In genomic region chr5:114942766-114943130, GRCm38 (mm10) we compare ENCODE assay signal across 8 mouse cellular contexts. TPM values are rescaled to one million over a fixed set of nuclear protein-coding genes. Genes with fewer than 3 reads are reported as not detected.
DNase-seq lines count a peak whose midpoint lies in the region; ATAC-seq and TF ChIP-seq lines count a peak whose summit lies in the region.

No protein-coding gene starts in this region.

- H3K27ac ChIP-seq in lung, embryonic 15.5 days: peak overlapping the region; percentile 85
- no peak overlapping the region for H3K27ac ChIP-seq in embryonic fibroblast, embryonic 13.5 days (ENCODE audit: insufficient read depth, low read length)
- H3K27ac ChIP-seq in limb, embryonic 10.5 days: peak overlapping the region; percentile 93
- peak overlapping the region; percentile 95 for H3K27ac ChIP-seq in neural tube, embryonic 15.5 days (replicated peaks)

- WGBS in lung, embryonic 15.5 days: 28% methylated on average over 4 of the region's 4 CpGs
- 55% methylated on average over 4 of the region's 4 CpGs for WGBS in limb, embryonic 10.5 days
- WGBS in neural tube, embryonic 15.5 days: 32% methylated on average over 4 of the region's 4 CpGs

- H3K4me3 ChIP-seq in lung, embryonic 15.5 days: peak overlapping the region; percentile 94
- peak overlapping the region; percentile 98 for H3K4me3 ChIP-seq in embryonic fibroblast, embryonic 13.5 days (ENCODE audit: insufficient read depth, low read length)
- peak overlapping the region; percentile 98 for H3K4me3 ChIP-seq in limb, embryonic 10.5 days
- peak overlapping the region; percentile 94 for H3K4me3 ChIP-seq in neural tube, embryonic 15.5 days (replicated peaks)

- intact Hi-C loops in left cerebral cortex, postnatal 14 days (cut with DNase I): no loop called here

- no peak for TF ChIP-seq POLR2A in embryonic fibroblast, embryonic 13.5 days (IDR thresholded peaks at IDR 0.05; ENCODE audit: low read depth, low read length)

- H3K4me1 ChIP-seq in lung, embryonic 15.5 days: peaks cover 6% of the 10 kb centered on the region
- H3K4me1 ChIP-seq in embryonic fibroblast, embryonic 13.5 days (ENCODE audit: control insufficient read depth, insufficient read depth, low read length): no peaks in the 10 kb centered on the region
- H3K4me1 ChIP-seq in limb, embryonic 10.5 days: peaks cover 3% of the 10 kb centered on the region
- peaks cover 19% of the 10 kb centered on the region for H3K4me1 ChIP-seq in neural tube, embryonic 15.5 days

- H3K4me2 ChIP-seq in lung, embryonic 15.5 days: peak overlapping the region; percentile 77
- peak overlapping the region; percentile 57 for H3K4me2 ChIP-seq in neural tube, embryonic 15.5 days

- no peak for ATAC-seq in lung, embryonic 15.5 days (ENCODE audit: borderline replicate concordance, extremely low read depth, low FRiP score, low TSS enrichment)
- ATAC-seq in neural tube, embryonic 15.5 days (ENCODE audit: low FRiP score): no peak
- no peak for ATAC-seq in megakaryocyte progenitor cell, adult 5-6 weeks (replicated peaks; ENCODE audit: poor library complexity)

- peaks cover 20% of the 10 kb centered on the region for H3K36me3 ChIP-seq in lung, embryonic 15.5 days
- H3K36me3 ChIP-seq in limb, embryonic 10.5 days: peaks cover 29% of the 10 kb centered on the region
- H3K36me3 ChIP-seq in neural tube, embryonic 15.5 days: peaks cover 22% of the 10 kb centered on the region

- no peak for TF ChIP-seq CTCF in embryonic fibroblast, embryonic 13.5 days (IDR thresholded peaks at IDR 0.05; ENCODE audit: borderline replicate concordance, insufficient read depth, low read length)

- H3K9me3 ChIP-seq in lung, embryonic 15.5 days: no peaks in the 10 kb centered on the region
- H3K9me3 ChIP-seq in limb, embryonic 10.5 days (replicated peaks): no peaks in the 10 kb centered on the region
- no peaks in the 10 kb centered on the region for H3K9me3 ChIP-seq in neural tube, embryonic 15.5 days (replicated peaks)

- no peak for DNase-seq in lung, postnatal 14 days
- DNase-seq in limb, embryonic 10.5 days (ENCODE audit: low spot score): no peak
- no peak for DNase-seq in left cerebral cortex, postnatal 14 days (ENCODE audit: low spot score in 2 of 2)
- no peak for DNase-seq in kidney, postnatal 10 days

- no peaks in the 10 kb centered on the region for H3K27me3 ChIP-seq in lung, embryonic 15.5 days
- H3K27me3 ChIP-seq in limb, embryonic 10.5 days (ENCODE audit: low read depth, poor library complexity, severe bottlenecking): no peaks in the 10 kb centered on the region
- no peaks in the 10 kb centered on the region for H3K27me3 ChIP-seq in neural tube, embryonic 15.5 days (replicated peaks)

- H3K9ac ChIP-seq in lung, embryonic 15.5 days: peak overlapping the region; percentile 95
- H3K9ac ChIP-seq in neural tube, embryonic 15.5 days (replicated peaks): peak overlapping the region; percentile 97

RNA-seq across cellular contexts. Expression of gene 2210016L21Rik, which starts 0.8 kb away (rescaled TPM):
- polyA plus RNA-seq in lung, embryonic 15.5 days (2015; fragmentation: Nextera tagmentation; extraction: Ambion mirVana): 47.1 and 49.3 TPM in 2 replicates
- 14.7 and 16.6 TPM in 2 replicates for polyA plus RNA-seq in embryonic fibroblast, embryonic 13.5 days (2011; ENCODE audit: insufficient read length, low read depth, missing spikeins)
- 42.3 and 48.6 TPM in 2 replicates for polyA plus RNA-seq in limb, embryonic 10.5 days (2016; fragmentation: Nextera tagmentation; extraction: Ambion mirVana)
- 138 and 147 TPM in 2 replicates for polyA plus RNA-seq in neural tube, embryonic 15.5 days (2015; fragmentation: Nextera tagmentation; extraction: Ambion mirVana)
- total RNA-seq in megakaryocyte progenitor cell, adult 5-6 weeks (2015): 7.0 and 13.3 TPM in 2 replicates
- total RNA-seq in megakaryocyte progenitor cell, adult 5-6 weeks (2017): 12.7 and 13.6 TPM in 2 replicates
- 100 to 1,000 TPM; 210 to 248 TPM for total RNA-seq in left cerebral cortex, postnatal 14 days (2021)

RNA-seq across cellular contexts. Expression of gene Oasl1, which starts 19.7 kb away (rescaled TPM):
- 0.70 and 1.2 TPM in 2 replicates for polyA plus RNA-seq in lung, embryonic 15.5 days (2015; fragmentation: Nextera tagmentation; extraction: Ambion mirVana)
- 0.47 and 0.75 TPM in 2 replicates for polyA plus RNA-seq in embryonic fibroblast, embryonic 13.5 days (2011; ENCODE audit: insufficient read length, low read depth, missing spikeins)
- polyA plus RNA-seq in limb, embryonic 10.5 days (2016; fragmentation: Nextera tagmentation; extraction: Ambion mirVana): 0.09 and 0.24 TPM in 2 replicates
- 0.79 and 1.2 TPM in 2 replicates for polyA plus RNA-seq in neural tube, embryonic 15.5 days (2015; fragmentation: Nextera tagmentation; extraction: Ambion mirVana)
- 0.68 and 4.9 TPM in 2 replicates for total RNA-seq in megakaryocyte progenitor cell, adult 5-6 weeks (2015)
- total RNA-seq in megakaryocyte progenitor cell, adult 5-6 weeks (2017): 1.1 and 1.4 TPM in 2 replicates
- total RNA-seq in left cerebral cortex, postnatal 14 days (2021): not detected

RNA-seq across cellular contexts. Expression of gene Hnf1a, which starts 28.1 kb away (rescaled TPM):
- 0.15 TPM in 1 of 2 replicates, not detected in the other for polyA plus RNA-seq in lung, embryonic 15.5 days (2015; fragmentation: Nextera tagmentation; extraction: Ambion mirVana)
- not detected in 2 replicates for polyA plus RNA-seq in embryonic fibroblast, embryonic 13.5 days (2011; ENCODE audit: insufficient read length, low read depth, missing spikeins)
- polyA plus RNA-seq in limb, embryonic 10.5 days (2016; fragmentation: Nextera tagmentation; extraction: Ambion mirVana): 0.09 and 0.11 TPM in 2 replicates
- polyA plus RNA-seq in neural tube, embryonic 15.5 days (2015; fragmentation: Nextera tagmentation; extraction: Ambion mirVana): 0.05 and 1.6 TPM in 2 replicates
- total RNA-seq in megakaryocyte progenitor cell, adult 5-6 weeks (2015): not detected in 2 replicates
- total RNA-seq in megakaryocyte progenitor cell, adult 5-6 weeks (2017): not detected in 2 replicates
- not detected for total RNA-seq in left cerebral cortex, postnatal 14 days (2021)

RNA-seq across cellular contexts. Expression of gene Oasl2, which starts 46.0 kb away (rescaled TPM):
- 6.2 and 9.2 TPM in 2 replicates for polyA plus RNA-seq in lung, embryonic 15.5 days (2015; fragmentation: Nextera tagmentation; extraction: Ambion mirVana)
- polyA plus RNA-seq in embryonic fibroblast, embryonic 13.5 days (2011; ENCODE audit: insufficient read length, low read depth, missing spikeins): 19.7 and 32.2 TPM in 2 replicates
- 1.5 and 2.0 TPM in 2 replicates for polyA plus RNA-seq in limb, embryonic 10.5 days (2016; fragmentation: Nextera tagmentation; extraction: Ambion mirVana)
- 4.2 and 22.0 TPM in 2 replicates for polyA plus RNA-seq in neural tube, embryonic 15.5 days (2015; fragmentation: Nextera tagmentation; extraction: Ambion mirVana)
- total RNA-seq in megakaryocyte progenitor cell, adult 5-6 weeks (2015): 2.9 and 10.3 TPM in 2 replicates
- total RNA-seq in megakaryocyte progenitor cell, adult 5-6 weeks (2017): 2.5 and 5.6 TPM in 2 replicates
- 1 to 10 TPM in 1 of 2 experiments, under 1 TPM in 1; 0.57 to 1.8 TPM for total RNA-seq in left cerebral cortex, postnatal 14 days (2021)
